Mouse (Mus musculus) heart, postnatal 0 days (tissue): ENCODE results near the gene Aox2.

ENCODE experiments used
- CTCF ChIP-seq: IDR thresholded peaks from 2 replicates; pipeline ENCODE4 v1.5.1; 2016; ENCODE audit warnings: antibody characterized with exemption, control low read depth, low read depth
- EP300 ChIP-seq: IDR thresholded peaks from 2 replicates; pipeline ENCODE4 v1.6.1; 2016; ENCODE audit warnings: antibody characterized with exemption, low read depth

DNA sequence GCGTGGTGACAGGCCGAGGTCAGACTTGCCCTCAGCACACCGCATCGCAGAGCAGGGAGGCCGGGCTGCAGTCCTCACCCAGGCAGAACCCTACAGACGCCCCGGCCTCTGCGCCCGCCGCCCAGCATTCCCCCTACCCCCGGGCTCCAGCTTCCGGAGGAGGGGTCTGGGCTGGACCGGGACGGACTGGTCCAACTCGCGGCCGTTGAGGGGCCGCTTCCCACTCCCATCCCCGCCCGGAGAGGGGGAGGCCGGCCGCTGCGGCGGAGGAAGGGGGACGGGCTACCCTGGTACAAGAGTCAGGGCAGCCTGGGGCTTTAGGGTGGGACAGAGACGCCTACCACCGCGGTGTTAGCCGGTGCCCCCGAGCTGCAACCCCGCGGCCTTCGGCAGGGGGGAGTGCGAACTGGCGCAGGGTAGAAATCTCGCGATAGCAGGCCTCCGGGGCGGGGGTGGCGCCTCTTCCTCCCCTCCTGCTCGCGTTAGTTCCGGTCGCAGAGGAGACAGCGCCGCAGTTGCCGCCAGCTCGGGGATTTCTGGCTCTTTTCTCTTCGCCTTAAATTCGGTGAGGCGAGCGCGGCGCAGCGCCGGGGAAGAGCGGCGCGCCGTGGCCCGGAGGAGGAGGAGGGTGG lies 114.6 kb downstream of the Aox2 start, which contains the start of gene Bzw1:
- TF ChIP-seq CTCF (no peak), EP300 (peak; percentile 96)
